ENCODE assay signal across 11 mouse cellular contexts in genomic region chr8:118376791-118377190, GRCm38 (mm10).
DNase-seq lines count a peak whose midpoint lies in the region; ATAC-seq and TF ChIP-seq lines count a peak whose summit lies in the region.
"Had no signal": no experiment of that assay in that cellular context is flagged by ENCODE, and none has a peak within 500 bp of the region (broad histone marks: within the 10 kb centered on the region; RNA-seq: fewer than 3 reads in every experiment).

No protein-coding gene starts in this region.

- TF ChIP-seq POLR2A in brain, embryonic 14.5 days (IDR thresholded peaks at IDR 0.05; ENCODE audit: borderline replicate concordance, extremely low read depth, insufficient read depth, insufficient read length, poor library complexity, severe bottlenecking) = no peak

- H3K4me2 ChIP-seq in heart, embryonic 16.5 days (ENCODE audit: low read depth, low read length) = no peak overlapping the region
- H3K4me2 ChIP-seq: liver, embryonic 15.5 days; neural tube, embryonic 12.5 days had no signal

- peak; percentile 61 to 68 for DNase-seq in cerebellum, postnatal 14 days
- peak in 1 of 2 experiments; percentile 23 for DNase-seq in layer of hippocampus, adult 2 months (ENCODE audit: low spot score in 2 of 2)
- DNase-seq in layer of hippocampus, adult 11-12 months (ENCODE audit: low spot score) = no peak
- DNase-seq in brain, embryonic 14.5 days (ENCODE audit: low read depth) = peak; percentile 76
- DNase-seq in adrenal gland, postnatal 25 days = no peak
- no peak for DNase-seq in retina, postnatal 1 day
- DNase-seq: kidney, adult 11 months had no signal

- 0 out of 2 replicates have a peak overlapping the region, but pooled peaks have one; percentile 5 for H3K27ac ChIP-seq in layer of hippocampus, adult 2 months
- peak overlapping the region; percentile 72 for H3K27ac ChIP-seq in heart, embryonic 16.5 days (ENCODE audit: low read length)
- H3K27ac ChIP-seq: liver, embryonic 15.5 days; neural tube, embryonic 12.5 days had no signal

- 0 out of 2 replicates have a peak overlapping the region, but pooled peaks have one; percentile 8 for H3K9ac ChIP-seq in heart, embryonic 16.5 days (ENCODE audit: low read length)
- H3K9ac ChIP-seq: liver, embryonic 15.5 days; neural tube, embryonic 12.5 days had no signal

- 16% methylated on average over 3 of the region's 3 CpGs for WGBS in heart, embryonic 16.5 days

- no peaks in the 10 kb centered on the region for H3K36me3 ChIP-seq in heart, embryonic 16.5 days (ENCODE audit: control insufficient read depth, insufficient read depth)
- H3K36me3 ChIP-seq: liver, embryonic 15.5 days; neural tube, embryonic 12.5 days had no signal

- H3K9me3 ChIP-seq in heart, embryonic 16.5 days (replicated peaks; ENCODE audit: control insufficient read depth, low read length) = no peaks in the 10 kb centered on the region
- H3K9me3 ChIP-seq: neural tube, embryonic 12.5 days had no signal

- H3K4me3 ChIP-seq in layer of hippocampus, adult 2 months = no peak overlapping the region
- no peak overlapping the region for H3K4me3 ChIP-seq in heart, embryonic 16.5 days (ENCODE audit: low read length)
- H3K4me3 ChIP-seq: liver, embryonic 15.5 days; neural tube, embryonic 12.5 days had no signal

- no peak for ATAC-seq in cerebellum, adult (ENCODE audit: insufficient number of reproducible peaks, low FRiP score, low TSS enrichment)
- ATAC-seq in heart, embryonic 16.5 days (replicated peaks; ENCODE audit: extremely low read depth, insufficient read depth, low FRiP score) = no peak

- H3K27me3 ChIP-seq in heart, embryonic 16.5 days (ENCODE audit: control insufficient read depth, insufficient read depth, low read length) = no peaks in the 10 kb centered on the region
- H3K27me3 ChIP-seq: liver, embryonic 15.5 days; neural tube, embryonic 12.5 days had no signal

- H3K4me1 ChIP-seq in heart, embryonic 16.5 days (ENCODE audit: control insufficient read depth, insufficient read depth, low read length) = peaks cover 41% of the 10 kb centered on the region
- H3K4me1 ChIP-seq: liver, embryonic 15.5 days had no signal

- no peak for TF ChIP-seq CTCF in layer of hippocampus, adult 2 months (conservative IDR thresholded peaks at IDR 0.05)
- no peak for TF ChIP-seq CTCF in brain, embryonic 14.5 days (IDR thresholded peaks at IDR 0.05; ENCODE audit: borderline replicate concordance, extremely low read depth, insufficient read depth, insufficient read length)

Comparison
In these comparisons a context has a peak if more than half of its experiments do, and no peak if none do; other contexts are left out.
1. DNase-seq: peak in cerebellum, postnatal 14 days (2 of 2) and brain, embryonic 14.5 days (single experiment); none in layer of hippocampus, adult 11-12 months (single experiment), adrenal gland, postnatal 25 days (single experiment) and retina, postnatal 1 day (single experiment).